Mouse (Mus musculus): ENCODE data around the gene Vps11.

DNA sequence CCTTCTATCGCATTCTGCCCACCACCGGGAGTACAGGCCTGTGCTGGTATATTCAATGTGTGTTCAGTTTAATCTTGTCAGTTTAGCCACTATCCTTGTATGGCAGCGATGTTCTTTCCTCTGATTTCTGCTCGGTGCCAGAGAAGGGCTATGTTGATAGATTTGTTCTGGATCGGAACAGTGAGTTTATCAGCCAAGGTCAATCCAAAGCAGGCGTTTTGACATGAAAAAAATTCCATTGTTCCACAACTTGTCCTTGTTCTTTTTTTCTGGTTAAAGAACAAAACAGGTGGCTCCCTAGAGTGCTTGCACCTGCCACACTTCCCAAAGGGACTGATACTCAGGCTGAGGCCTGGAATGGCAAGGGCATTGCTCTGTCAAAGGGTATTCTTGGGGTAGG lies 14.7 kb upstream of the Vps11 start:
- TF ChIP-seq EP300 (IDR thresholded peaks at IDR 0.05; ENCODE audit: low read depth) (no peak), CTCF (IDR thresholded peaks at IDR 0.05; ENCODE audit: low read depth) (no peak)
